Mouse (Mus musculus): Measurements from ENCODE around the gene Fam166a. TPM values are rescaled to one million over a fixed set of nuclear protein-coding genes. Genes with fewer than 3 reads are reported as not detected.

Gene Fam166a
- polyA plus RNA-seq, 1 experiment = 0.14 TPM

DNA sequence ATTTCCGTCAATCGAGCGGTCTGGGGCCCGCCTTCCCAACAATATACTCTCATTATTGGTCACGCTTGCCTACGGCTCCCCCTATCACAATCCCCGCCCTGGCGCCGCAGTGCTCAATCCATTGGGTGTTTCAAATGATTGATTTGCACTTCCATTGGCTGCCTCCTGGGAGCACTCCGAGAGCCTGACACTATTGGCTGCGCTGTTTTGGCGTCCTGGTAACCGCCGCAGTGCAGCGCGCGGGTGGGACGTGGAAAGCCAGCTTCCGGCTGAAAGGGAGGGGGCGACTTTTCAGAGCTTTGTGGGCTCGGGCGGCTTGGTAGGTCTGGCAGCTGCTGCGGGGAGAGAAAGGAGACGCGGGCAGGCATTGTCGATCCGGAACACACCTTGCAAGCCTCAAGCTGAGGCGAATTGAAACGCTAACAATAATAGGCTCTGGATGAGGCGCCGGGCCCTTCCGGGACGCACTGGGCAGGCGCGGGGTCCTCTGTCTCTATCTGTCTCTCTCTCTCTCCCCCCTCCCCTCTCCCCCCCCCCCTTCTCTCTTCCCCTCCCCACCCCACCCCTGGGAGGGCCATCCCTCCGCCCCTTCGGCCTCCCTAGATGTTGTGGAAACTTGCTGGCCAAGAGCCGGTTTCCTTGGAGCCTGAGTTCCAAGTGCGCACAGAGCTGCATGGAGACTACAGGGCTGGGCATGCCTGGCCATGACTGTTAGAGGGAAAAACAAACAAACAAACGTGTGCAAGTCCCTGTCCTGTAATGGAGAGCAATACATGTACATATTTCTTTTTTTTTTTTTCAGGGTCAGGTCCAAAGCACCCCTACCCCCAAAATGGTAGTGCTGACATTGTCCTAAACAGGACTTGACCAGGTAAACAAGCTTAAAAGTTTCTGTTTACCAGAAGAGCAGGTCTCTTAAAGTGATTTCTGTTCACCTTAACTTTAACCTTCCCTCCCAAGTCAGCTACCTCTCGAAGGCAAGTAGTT, 6.5 kb downstream of the Fam166a start:
- TF ChIP-seq CTCF (IDR thresholded peaks at IDR 0.05; ENCODE audit: borderline replicate concordance, extremely low read depth, insufficient read depth, insufficient read length) = no peak
- peak; percentile 82; the same call in 1 of the 2 replicates for TF ChIP-seq POLR2A (IDR thresholded peaks at IDR 0.05; ENCODE audit: borderline replicate concordance, extremely low read depth, insufficient read depth, insufficient read length, poor library complexity, severe bottlenecking)
- peak; percentile 100 for DNase-seq (ENCODE audit: low read depth)

DNA sequence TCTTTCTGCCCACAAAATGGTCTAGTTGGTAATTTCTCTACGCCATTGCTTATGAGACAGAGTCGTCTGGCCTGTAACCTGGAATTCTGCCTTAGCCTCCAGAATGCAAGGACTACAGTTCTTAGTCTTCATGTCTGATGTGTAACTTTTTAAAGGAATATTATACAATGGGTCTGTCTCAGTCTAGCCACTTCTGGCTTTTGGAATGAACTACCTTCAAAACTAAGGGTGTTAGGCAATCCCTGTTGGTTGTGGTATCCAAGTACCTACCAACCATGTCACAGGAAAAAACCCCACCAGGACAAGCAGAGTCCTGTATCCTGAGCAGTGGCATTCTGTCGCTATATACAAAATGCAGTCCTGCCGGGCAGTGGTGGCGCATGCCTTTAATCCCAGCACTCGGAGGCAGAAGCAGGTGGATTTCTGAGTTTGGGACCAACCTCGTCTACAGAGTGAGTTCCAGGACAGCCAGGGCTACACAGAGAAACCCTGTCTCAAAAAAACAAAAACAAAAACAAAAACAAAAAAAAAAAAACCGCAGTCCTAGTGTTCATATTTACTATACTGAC, 7.3 kb downstream of the Fam166a start:
- no peak for DNase-seq (ENCODE audit: low read depth)
- no peak for TF ChIP-seq CTCF (IDR thresholded peaks at IDR 0.05; ENCODE audit: borderline replicate concordance, extremely low read depth, insufficient read depth, insufficient read length)
- no peak for TF ChIP-seq POLR2A (IDR thresholded peaks at IDR 0.05; ENCODE audit: borderline replicate concordance, extremely low read depth, insufficient read depth, insufficient read length, poor library complexity, severe bottlenecking)

DNA sequence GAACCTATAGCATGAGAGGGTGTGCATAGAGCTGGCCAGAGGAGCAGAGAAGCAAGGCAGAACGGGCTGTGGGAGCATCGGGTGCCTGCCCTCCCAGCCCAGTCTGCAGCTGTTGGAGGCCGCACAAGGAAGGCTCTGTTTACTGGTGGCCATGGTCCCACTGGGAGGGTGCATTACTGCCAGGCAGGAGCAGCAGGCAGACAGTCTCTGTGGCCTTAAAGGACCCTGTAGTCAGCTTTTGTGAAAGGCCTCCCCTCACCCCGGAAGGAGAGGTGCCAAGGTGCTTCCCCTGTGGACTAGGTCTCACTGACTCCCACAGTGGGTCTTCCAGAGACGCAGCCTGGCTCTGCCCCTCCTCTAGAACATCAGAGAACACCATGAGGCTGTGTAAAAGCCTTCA, 8.3 kb downstream of the Fam166a start:
- TF ChIP-seq POLR2A (IDR thresholded peaks at IDR 0.05; ENCODE audit: borderline replicate concordance, extremely low read depth, insufficient read depth, insufficient read length, poor library complexity, severe bottlenecking) (no peak), CTCF (IDR thresholded peaks at IDR 0.05; ENCODE audit: borderline replicate concordance, extremely low read depth, insufficient read depth, insufficient read length) (no peak)
- DNase-seq (ENCODE audit: low read depth) = no peak

- DNase-seq (ENCODE audit: low read depth) = no peak
- TF ChIP-seq POLR2A (IDR thresholded peaks at IDR 0.05; ENCODE audit: borderline replicate concordance, extremely low read depth, insufficient read depth, insufficient read length, poor library complexity, severe bottlenecking) = no peak
- no peak for TF ChIP-seq CTCF (IDR thresholded peaks at IDR 0.05; ENCODE audit: borderline replicate concordance, extremely low read depth, insufficient read depth, insufficient read length)
Measured at GRCm38 (mm10) chr2:25227406-25227805, 8.9 kb downstream of the Fam166a start.

GRCm38 (mm10) chr2:25228431-25228889, 9.9 kb downstream of the Fam166a start:
- peak; percentile 93 for DNase-seq (ENCODE audit: low read depth)

GRCm38 (mm10) chr2:25228995-25229530, 10.5 kb downstream of the Fam166a start:
- DNase-seq (ENCODE audit: low read depth) = no peak
- no peak for TF ChIP-seq POLR2A (IDR thresholded peaks at IDR 0.05; ENCODE audit: borderline replicate concordance, extremely low read depth, insufficient read depth, insufficient read length, poor library complexity, severe bottlenecking)
- no peak for TF ChIP-seq CTCF (IDR thresholded peaks at IDR 0.05; ENCODE audit: borderline replicate concordance, extremely low read depth, insufficient read depth, insufficient read length)

More at GRCm38 (mm10) chr2:25228431-25228889, 9.9 kb downstream of the Fam166a start:
- TF ChIP-seq POLR2A (IDR thresholded peaks at IDR 0.05; ENCODE audit: borderline replicate concordance, extremely low read depth, insufficient read depth, insufficient read length, poor library complexity, severe bottlenecking) (no peak), CTCF (IDR thresholded peaks at IDR 0.05; ENCODE audit: borderline replicate concordance, extremely low read depth, insufficient read depth, insufficient read length) (peak; percentile 83)

DNA sequence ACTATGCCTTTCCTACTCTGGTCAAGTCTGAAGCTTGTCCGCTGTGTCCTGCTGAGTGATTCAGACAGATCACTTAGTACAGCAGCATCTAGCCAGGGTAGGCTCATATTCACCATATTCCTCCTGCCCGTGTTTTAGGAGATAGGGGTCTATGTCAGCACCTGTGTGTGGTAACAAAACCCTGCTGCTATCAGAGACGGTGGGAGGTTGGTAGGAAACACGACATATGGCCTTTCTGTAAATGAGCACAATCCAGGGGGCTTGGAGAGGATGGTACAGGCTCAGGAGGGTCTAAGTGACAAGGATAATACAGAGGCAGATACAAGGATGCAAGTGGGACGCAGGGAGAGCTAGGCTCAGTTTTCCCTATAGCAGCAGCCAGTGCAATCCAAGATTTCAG, 11.0 kb downstream of the Fam166a start:
- no peak for TF ChIP-seq POLR2A (IDR thresholded peaks at IDR 0.05; ENCODE audit: borderline replicate concordance, extremely low read depth, insufficient read depth, insufficient read length, poor library complexity, severe bottlenecking)
- TF ChIP-seq CTCF (IDR thresholded peaks at IDR 0.05; ENCODE audit: borderline replicate concordance, extremely low read depth, insufficient read depth, insufficient read length) = no peak
- no peak for DNase-seq (ENCODE audit: low read depth)

DNA sequence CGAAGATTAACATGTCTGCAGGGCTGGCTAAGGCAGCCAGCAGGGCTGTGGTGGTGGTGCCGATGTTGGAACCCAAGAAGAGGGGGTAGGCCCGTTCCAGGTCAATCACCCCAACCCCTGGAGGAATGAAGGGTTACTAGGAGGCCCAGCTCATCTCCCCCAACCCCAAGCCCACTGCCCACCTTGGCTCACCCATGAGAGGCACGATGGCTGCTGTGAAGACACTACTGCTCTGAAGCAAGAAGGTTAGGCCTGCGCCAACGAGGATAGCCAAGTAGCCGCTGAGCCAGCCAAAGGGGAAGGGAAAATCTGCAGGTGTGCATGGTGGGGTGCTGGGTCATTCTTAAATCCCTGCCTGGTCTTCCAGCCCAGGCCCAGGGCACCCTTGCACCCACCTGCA, 12.0 kb downstream of the Fam166a start:
- DNase-seq (ENCODE audit: low read depth) = no peak
- TF ChIP-seq CTCF (IDR thresholded peaks at IDR 0.05; ENCODE audit: borderline replicate concordance, extremely low read depth, insufficient read depth, insufficient read length) (no peak), POLR2A (IDR thresholded peaks at IDR 0.05; ENCODE audit: borderline replicate concordance, extremely low read depth, insufficient read depth, insufficient read length, poor library complexity, severe bottlenecking) (no peak)

DNA sequence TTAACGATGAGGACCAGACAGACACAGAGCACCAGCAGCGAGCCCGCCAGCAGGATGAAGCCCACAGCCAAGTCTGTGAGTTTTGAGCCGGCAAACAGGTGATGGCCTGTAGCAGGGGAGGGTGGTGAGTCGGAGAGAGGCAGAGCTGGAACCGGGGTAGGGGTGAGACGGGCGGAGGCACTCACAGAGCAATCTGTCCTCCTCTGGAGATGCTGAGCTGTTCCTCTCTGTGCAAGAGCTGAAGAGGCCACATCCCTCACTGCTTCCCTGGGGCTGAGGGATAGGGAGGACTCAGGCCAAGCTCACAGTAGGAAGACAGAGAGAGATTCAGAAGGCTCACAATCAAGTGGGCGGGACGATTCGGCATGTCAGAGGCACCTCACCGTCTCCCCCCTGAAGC, 12.5 kb downstream of the Fam166a start:
- no peak for DNase-seq (ENCODE audit: low read depth)
- TF ChIP-seq CTCF (IDR thresholded peaks at IDR 0.05; ENCODE audit: borderline replicate concordance, extremely low read depth, insufficient read depth, insufficient read length) (no peak), POLR2A (IDR thresholded peaks at IDR 0.05; ENCODE audit: borderline replicate concordance, extremely low read depth, insufficient read depth, insufficient read length, poor library complexity, severe bottlenecking) (no peak)

DNA sequence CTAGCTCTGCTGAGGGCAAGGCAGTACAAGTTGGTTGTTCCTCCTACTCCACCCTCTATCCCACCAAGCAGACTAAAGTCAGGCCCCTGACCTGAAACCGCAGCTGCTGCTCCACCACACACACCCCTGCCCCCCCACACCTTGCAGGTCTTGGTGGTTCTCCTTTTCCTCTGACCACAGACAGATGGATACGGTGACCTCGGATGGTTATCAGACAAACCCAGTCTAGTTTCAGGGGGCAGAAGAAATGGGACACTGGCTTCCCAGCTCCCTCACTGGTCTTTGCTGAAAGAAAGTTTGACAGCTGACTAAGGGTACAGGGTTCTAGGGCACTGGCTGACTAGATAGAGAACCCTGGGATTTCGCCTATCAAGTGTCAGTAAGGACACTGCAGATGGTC, 14.9 kb downstream of the Fam166a start:
- no peak for DNase-seq (ENCODE audit: low read depth)
- TF ChIP-seq POLR2A (IDR thresholded peaks at IDR 0.05; ENCODE audit: borderline replicate concordance, extremely low read depth, insufficient read depth, insufficient read length, poor library complexity, severe bottlenecking) = no peak
- TF ChIP-seq CTCF (IDR thresholded peaks at IDR 0.05; ENCODE audit: borderline replicate concordance, extremely low read depth, insufficient read depth, insufficient read length) = no peak

GRCm38 (mm10) chr2:25234050-25234449, 15.5 kb downstream of the Fam166a start, which contains the start of gene Slc34a3:
Gene Slc34a3, minus strand, starts transcription at chr2:25234364.
- no peak for TF ChIP-seq CTCF (IDR thresholded peaks at IDR 0.05; ENCODE audit: borderline replicate concordance, extremely low read depth, insufficient read depth, insufficient read length)
- TF ChIP-seq POLR2A (IDR thresholded peaks at IDR 0.05; ENCODE audit: borderline replicate concordance, extremely low read depth, insufficient read depth, insufficient read length, poor library complexity, severe bottlenecking) = no peak
- no peak for DNase-seq (ENCODE audit: low read depth)

Measured in brain, embryonic 14.5 days (tissue).